Mouse (Mus musculus) heart, embryonic 16.5 days (tissue): ENCODE results near the gene Agbl4. TPM values are rescaled to one million over a fixed set of nuclear protein-coding genes. Genes with fewer than 3 reads are reported as not detected.

Experiments used
- ATAC-seq: fragments of 200-750 bp; cut with Nextera tagmentation; replicated peaks from 2 replicates; pipeline ENCODE4 v1.8.0; 2017; ENCODE audit warnings: moderate number of reproducible peaks; ENCODE audit not compliant: insufficient read depth, low FRiP score; ENCODE audit errors: extremely low read depth
- H3K27ac ChIP-seq: fragments of 300-500 bp; sonication (generic); 2 replicates; pipeline ENCODE4 v1.5.1; 2014; ENCODE audit warnings: mild to moderate bottlenecking, low read length, control low read depth, moderate library complexity
- H3K27me3 ChIP-seq: fragments of 300-500 bp; sonication (generic); 2 replicates; pipeline ENCODE4 v1.6.1; 2014; ENCODE audit warnings: low read length, mixed read lengths; ENCODE audit not compliant: control insufficient read depth, insufficient read depth
- H3K36me3 ChIP-seq: fragments of 300-500 bp; sonication (generic); 2 replicates; pipeline ENCODE4 v1.6.1; 2014; ENCODE audit not compliant: control insufficient read depth, insufficient read depth
- H3K4me1 ChIP-seq: fragments of 300-500 bp; sonication (generic); 2 replicates; pipeline ENCODE4 v1.6.1; 2014; ENCODE audit warnings: low read length, mixed read lengths; ENCODE audit not compliant: control insufficient read depth, insufficient read depth
- H3K4me2 ChIP-seq: fragments of 300-500 bp; sonication (generic); 2 replicates; pipeline ENCODE4 v1.6.1; 2014; ENCODE audit warnings: low read depth, mild to moderate bottlenecking, control low read depth, low read length
- H3K4me3 ChIP-seq: fragments of 300-500 bp; sonication (generic); 2 replicates; pipeline ENCODE4 v1.5.1; 2014; ENCODE audit warnings: mild to moderate bottlenecking, control low read depth, low read length
- H3K9ac ChIP-seq: fragments of 300-500 bp; sonication (generic); 2 replicates; pipeline ENCODE4 v1.6.1; 2014; ENCODE audit warnings: low read length, control low read depth
- H3K9me3 ChIP-seq: fragments of 300-500 bp; sonication (generic); replicated peaks from 2 replicates; pipeline ENCODE4 v1.6.1; 2016; ENCODE audit warnings: low read length; ENCODE audit not compliant: control insufficient read depth
- WGBS: fragments of 180-500 bp; shearing (Covaris S2); extraction: QIAGEN DNeasy Blood & Tissue Kit; methylation state at CpG from one replicate; pipeline ENCODE4 v1.1.7; 2014; 5-methylcytosine and 5-hydroxymethylcytosine counted together
- polyA plus RNA-seq: library from polyadenylated mRNA; unstranded; fragments of >200 nt; fragmentation: Nextera tagmentation; extraction: Ambion mirVana; gene quantifications from 2 replicates; pipeline ENCODE4 v1.2.1, GENCODE M21; 2015

Agbl4 gene
- polyA plus RNA-seq, 1 experiment from 2014 or later = 0.97 TPM

- 36% methylated on average over 4 of the region's 4 CpGs for WGBS
- no peak overlapping the region for H3K27ac ChIP-seq
- H3K9me3 ChIP-seq = no peaks in the 10 kb centered on the region
- no peak overlapping the region for H3K4me3 ChIP-seq
- H3K9ac ChIP-seq = no peak overlapping the region
- H3K4me2 ChIP-seq = no peak overlapping the region
- H3K27me3 ChIP-seq = no peaks in the 10 kb centered on the region
- no peaks in the 10 kb centered on the region for H3K36me3 ChIP-seq
- H3K4me1 ChIP-seq = 0 out of 2 replicates have a peak, but pooled peaks cover 7% of the 10 kb centered on the region
- no peak for ATAC-seq
Observed at GRCm38 (mm10) chr4:111517063-111517792, 1119.8 kb downstream of the Agbl4 start.

GRCm38 (mm10) chr4:111518191-111518590, 1120.7 kb downstream of the Agbl4 start:
- no peak overlapping the region for H3K9ac ChIP-seq
- H3K36me3 ChIP-seq = no peaks in the 10 kb centered on the region
- H3K27me3 ChIP-seq = no peaks in the 10 kb centered on the region
- no peak overlapping the region for H3K27ac ChIP-seq
- no peak for ATAC-seq
- 87% methylated on average over 4 of the region's 4 CpGs for WGBS
- 0 out of 2 replicates have a peak, but pooled peaks cover 7% of the 10 kb centered on the region for H3K4me1 ChIP-seq
- no peak overlapping the region for H3K4me2 ChIP-seq
- no peaks in the 10 kb centered on the region for H3K9me3 ChIP-seq
- H3K4me3 ChIP-seq = no peak overlapping the region

- Histone ChIP-seq H3K4me3 (no peak overlapping the region), H3K9ac (no peak overlapping the region), H3K36me3 (no peaks in the 10 kb centered on the region), H3K9me3 (no peaks in the 10 kb centered on the region), H3K27ac (no peak overlapping the region), H3K27me3 (no peaks in the 10 kb centered on the region), H3K4me1 (no peaks in the 10 kb centered on the region), H3K4me2 (no peak overlapping the region)
- no peak for ATAC-seq
- WGBS = 56% methylated on average over 3 of the region's 3 CpGs
Observed at GRCm38 (mm10) chr4:111519267-111519666, 1121.8 kb downstream of the Agbl4 start.

- Histone ChIP-seq H3K9me3 (no peaks in the 10 kb centered on the region), H3K4me2 (no peak overlapping the region), H3K27me3 (no peaks in the 10 kb centered on the region), H3K4me1 (no peaks in the 10 kb centered on the region), H3K27ac (no peak overlapping the region), H3K36me3 (no peaks in the 10 kb centered on the region), H3K9ac (no peak overlapping the region), H3K4me3 (no peak overlapping the region)
- ATAC-seq = no peak
- 76% methylated on average over 2 of the region's 2 CpGs for WGBS
Observed at GRCm38 (mm10) chr4:111520006-111520405, 1122.5 kb downstream of the Agbl4 start.

GRCm38 (mm10) chr4:111522974-111523373, 1125.5 kb downstream of the Agbl4 start:
- no peak for ATAC-seq
- WGBS = 61% methylated on average over 2 of the region's 2 CpGs

GRCm38 (mm10) chr4:111528961-111529360, 1131.5 kb downstream of the Agbl4 start:
- H3K27ac ChIP-seq = no peak overlapping the region

More at GRCm38 (mm10) chr4:111522974-111523373, 1125.5 kb downstream of the Agbl4 start:
- Histone ChIP-seq H3K9ac (no peak overlapping the region), H3K9me3 (no peaks in the 10 kb centered on the region), H3K36me3 (no peaks in the 10 kb centered on the region), H3K4me1 (no peaks in the 10 kb centered on the region), H3K4me3 (no peak overlapping the region), H3K4me2 (no peak overlapping the region), H3K27me3 (no peaks in the 10 kb centered on the region), H3K27ac (no peak overlapping the region)

GRCm38 (mm10) chr4:111529996-111530395, 1132.5 kb downstream of the Agbl4 start:
- no peak for ATAC-seq
- Histone ChIP-seq H3K27me3 (no peaks in the 10 kb centered on the region), H3K9ac (no peak overlapping the region), H3K27ac (no peak overlapping the region), H3K4me1 (no peaks in the 10 kb centered on the region), H3K36me3 (no peaks in the 10 kb centered on the region), H3K9me3 (no peaks in the 10 kb centered on the region), H3K4me2 (no peak overlapping the region), H3K4me3 (no peak overlapping the region)
- WGBS = 76% methylated on average over 4 of the region's 4 CpGs

More at GRCm38 (mm10) chr4:111528961-111529360, 1131.5 kb downstream of the Agbl4 start:
- Histone ChIP-seq H3K36me3 (no peaks in the 10 kb centered on the region), H3K4me3 (no peak overlapping the region), H3K9me3 (no peaks in the 10 kb centered on the region), H3K9ac (no peak overlapping the region), H3K4me2 (no peak overlapping the region), H3K27me3 (no peaks in the 10 kb centered on the region), H3K4me1 (no peaks in the 10 kb centered on the region)
- no peak for ATAC-seq
- WGBS = 70% methylated on average over 6 of the region's 6 CpGs

- Histone ChIP-seq H3K36me3 (no peaks in the 10 kb centered on the region), H3K4me3 (no peak overlapping the region), H3K27ac (no peak overlapping the region), H3K4me2 (no peak overlapping the region), H3K4me1 (no peaks in the 10 kb centered on the region), H3K27me3 (no peaks in the 10 kb centered on the region), H3K9ac (no peak overlapping the region), H3K9me3 (no peaks in the 10 kb centered on the region)
- ATAC-seq = no peak
- 60% methylated on average over 2 of the region's 2 CpGs for WGBS
Observed at GRCm38 (mm10) chr4:111530537-111530936, 1133.1 kb downstream of the Agbl4 start.

GRCm38 (mm10) chr4:111544684-111545083, 1147.2 kb downstream of the Agbl4 start:
- H3K27ac ChIP-seq = no peak overlapping the region
- no peak overlapping the region for H3K9ac ChIP-seq
- H3K36me3 ChIP-seq = no peaks in the 10 kb centered on the region
- no peaks in the 10 kb centered on the region for H3K4me1 ChIP-seq
- H3K4me3 ChIP-seq = no peak overlapping the region
- no peaks in the 10 kb centered on the region for H3K27me3 ChIP-seq
- 65% methylated on average over 2 of the region's 2 CpGs for WGBS
- no peaks in the 10 kb centered on the region for H3K9me3 ChIP-seq
- H3K4me2 ChIP-seq = no peak overlapping the region
- no peak for ATAC-seq
